Mouse (Mus musculus) hindbrain, embryonic 16.5 days (tissue): ENCODE results near the gene Pip4k2c. TPM values are rescaled to one million over a fixed set of nuclear protein-coding genes. Genes with fewer than 3 reads are reported as not detected.

Source experiments
- ATAC-seq: fragments of 200-750 bp; cut with Nextera tagmentation; 2 replicates; pipeline ENCODE4 v1.8.0; 2017; ENCODE audit warnings: moderate TSS enrichment, moderate library complexity
- H3K27ac ChIP-seq: fragments of 300-500 bp; sonication (generic); 2 replicates; pipeline ENCODE4 v1.5.1; 2014; ENCODE audit warnings: low read depth, mild to moderate bottlenecking, control low read depth, low read length, moderate library complexity
- H3K27me3 ChIP-seq: fragments of 300-500 bp; sonication (generic); replicated peaks from 2 replicates; pipeline ENCODE4 v1.6.1; 2014; ENCODE audit warnings: low read length; ENCODE audit not compliant: control insufficient read depth, insufficient read depth
- H3K36me3 ChIP-seq: fragments of 300-500 bp; sonication (generic); 2 replicates; pipeline ENCODE4 v1.6.1; 2014; ENCODE audit warnings: mild to moderate bottlenecking, low read length, moderate library complexity, mixed read lengths; ENCODE audit not compliant: control insufficient read depth, insufficient read depth
- H3K4me1 ChIP-seq: fragments of 300-500 bp; sonication (generic); 2 replicates; pipeline ENCODE4 v1.6.1; 2014; ENCODE audit warnings: low read depth, low read length; ENCODE audit not compliant: control insufficient read depth, insufficient read depth
- H3K4me2 ChIP-seq: fragments of 300-500 bp; sonication (generic); 2 replicates; pipeline ENCODE4 v1.6.1; 2014; ENCODE audit warnings: mild to moderate bottlenecking, low read length, control low read depth, moderate library complexity
- H3K4me3 ChIP-seq: fragments of 300-500 bp; sonication (generic); 2 replicates; pipeline ENCODE4 v1.5.1; 2014; ENCODE audit warnings: mild to moderate bottlenecking, low read length, control low read depth, moderate library complexity
- H3K9ac ChIP-seq: fragments of 300-500 bp; sonication (generic); 2 replicates; pipeline ENCODE4 v1.6.1; 2014; ENCODE audit warnings: low read depth, mild to moderate bottlenecking, control low read depth, low read length, moderate library complexity
- H3K9me3 ChIP-seq: fragments of 300-500 bp; sonication (generic); 2 replicates; pipeline ENCODE4 v1.6.1; 2014; ENCODE audit warnings: mild to moderate bottlenecking, low read length, moderate library complexity; ENCODE audit not compliant: control insufficient read depth
- WGBS: fragments of 180-500 bp; shearing (Covaris S2); extraction: QIAGEN DNeasy Blood & Tissue Kit; methylation state at CpG from one replicate; pipeline ENCODE4 v1.1.7; 2014; 5-methylcytosine and 5-hydroxymethylcytosine counted together
- polyA plus RNA-seq: library from polyadenylated mRNA; unstranded; fragments of >200 nt; fragmentation: Nextera tagmentation; extraction: Ambion mirVana; gene quantifications from 2 replicates; pipeline ENCODE4 v1.2.1, GENCODE M21; 2015

The Pip4k2c gene
- polyA plus RNA-seq, 1 experiment from 2014 or later, result 20.5 TPM

DNA sequence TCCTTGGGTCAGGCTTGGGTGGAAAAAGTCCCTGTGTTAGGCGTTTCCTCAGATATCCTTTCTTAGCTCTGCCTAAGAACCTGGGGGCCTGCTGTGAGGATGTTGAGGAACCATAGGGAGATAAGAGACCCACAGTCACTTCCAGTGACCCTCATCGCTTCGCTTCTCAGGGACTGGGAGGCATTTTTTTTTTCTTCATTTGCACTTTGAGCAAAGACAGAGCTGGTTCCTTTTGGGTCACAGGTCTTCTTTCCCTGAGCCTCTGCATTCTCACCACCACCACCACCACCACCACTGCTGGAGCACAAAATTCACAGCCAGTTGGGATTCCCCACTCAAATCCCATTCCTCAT, 30.7 kb downstream of the Pip4k2c start:
- peaks cover 33% of the 10 kb centered on the region for H3K27me3 ChIP-seq
- H3K36me3 ChIP-seq, result no peaks in the 10 kb centered on the region
- H3K4me3 ChIP-seq, result no peak overlapping the region
- H3K9me3 ChIP-seq, result no peaks in the 10 kb centered on the region
- no peak overlapping the region for H3K9ac ChIP-seq
- no peak overlapping the region for H3K27ac ChIP-seq
- ATAC-seq, result no peak
- H3K4me1 ChIP-seq, result peaks cover 21% of the 10 kb centered on the region
- H3K4me2 ChIP-seq, result no peak overlapping the region
- WGBS, result 22% methylated on average over 3 of the region's 3 CpGs

DNA sequence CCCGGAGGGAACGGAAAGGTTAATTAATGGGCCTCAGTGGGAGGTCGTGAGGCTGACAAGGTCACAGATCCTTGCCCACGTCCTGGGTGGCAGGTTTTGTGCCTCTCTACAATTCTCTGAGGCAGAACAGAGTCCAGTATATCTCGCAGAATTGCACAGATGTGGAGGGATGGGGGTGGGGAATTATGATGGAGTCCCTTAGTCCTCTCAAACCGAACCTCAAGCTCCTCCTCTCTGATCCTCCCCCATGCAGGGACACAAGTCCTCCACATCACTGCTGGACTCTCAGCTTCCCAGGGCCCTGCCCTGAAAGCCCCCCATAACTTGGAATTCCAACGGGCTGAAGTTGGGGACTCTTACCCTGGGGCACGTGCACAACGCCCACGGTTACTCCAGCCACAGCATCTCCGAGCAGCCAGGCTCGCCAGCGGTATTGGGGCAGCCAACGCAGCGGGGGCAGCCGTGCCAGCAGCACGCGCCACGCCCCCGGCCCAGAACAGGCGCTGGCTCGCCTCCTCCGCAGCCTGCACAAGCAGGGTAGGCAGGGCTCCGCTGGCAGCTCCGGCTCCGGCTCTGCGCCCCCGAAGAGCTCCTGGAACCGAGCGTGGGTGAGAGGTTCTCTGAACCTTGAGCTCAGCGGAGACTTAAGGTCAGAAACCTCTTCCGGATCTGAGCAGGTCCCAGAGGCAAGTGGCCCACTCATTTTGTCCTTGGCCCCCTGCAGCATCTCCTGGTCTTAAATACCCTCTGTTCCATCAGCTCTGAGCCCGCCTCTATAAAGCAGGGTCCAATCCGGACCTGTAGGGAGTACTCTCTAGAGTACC, 31.3 kb downstream of the Pip4k2c start, which contains the start of gene Slc26a10:
Slc26a10 (minus strand) TSS at position 775 of the 824 bp plus-strand sequence.
- H3K9me3 ChIP-seq, result no peaks in the 10 kb centered on the region
- peak; percentile 37 for ATAC-seq
- peak within 1 kb of the TSS; percentile 50 for H3K4me2 ChIP-seq
- peaks cover 21% of the 10 kb centered on the region for H3K4me1 ChIP-seq
- 1% methylated on average over 34 of the region's 34 CpGs for WGBS
- peak within 1 kb of the TSS; percentile 23 for H3K4me3 ChIP-seq
- H3K27me3 ChIP-seq, result peaks cover 35% of the 10 kb centered on the region
- no peaks in the 10 kb centered on the region for H3K36me3 ChIP-seq
- H3K9ac ChIP-seq, result peak within 1 kb of the TSS; percentile 39
- no peak within 1 kb of the TSS for H3K27ac ChIP-seq

DNA sequence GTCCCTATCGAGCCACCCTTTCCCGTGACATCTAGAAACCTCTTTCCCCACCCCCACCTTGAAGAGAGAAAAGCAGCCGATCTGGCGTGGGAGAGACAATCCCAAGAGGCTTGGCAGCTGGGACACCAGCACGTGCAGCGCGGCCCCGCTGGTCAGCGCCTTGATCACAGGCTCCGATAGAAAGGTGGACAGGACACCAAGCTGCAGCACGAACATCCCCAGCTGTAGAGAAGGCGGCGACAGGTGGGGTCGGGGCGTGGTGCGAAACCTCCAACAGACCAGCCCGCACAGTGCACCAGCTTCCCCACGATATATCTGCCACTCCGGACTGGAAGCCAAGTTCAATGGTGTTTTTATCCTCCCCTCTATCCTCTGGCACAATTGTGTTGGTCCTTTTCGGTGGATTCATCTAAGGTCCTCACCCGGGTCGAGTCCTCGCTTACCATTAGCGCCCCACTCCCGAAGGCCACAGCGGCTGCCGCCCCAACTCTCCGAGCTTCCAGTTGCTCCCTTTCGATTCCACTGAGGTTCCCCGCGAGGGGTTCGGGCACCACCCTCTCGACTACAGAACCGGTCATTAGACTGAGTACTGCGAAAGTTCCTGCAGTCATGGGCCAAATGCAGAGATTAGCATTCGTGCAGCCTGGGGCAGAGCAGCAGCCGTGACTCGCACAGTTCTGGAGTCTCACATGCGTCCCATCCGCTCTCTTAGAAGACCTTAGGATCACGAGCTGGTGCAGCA, 32.9 kb downstream of the Pip4k2c start:
- H3K36me3 ChIP-seq, result no peaks in the 10 kb centered on the region
- no peak overlapping the region for H3K27ac ChIP-seq
- peaks cover 37% of the 10 kb centered on the region for H3K27me3 ChIP-seq
- peaks cover 15% of the 10 kb centered on the region for H3K4me1 ChIP-seq
- H3K4me3 ChIP-seq, result peak overlapping the region; percentile 32
- WGBS, result 3% methylated on average over 41 of the region's 41 CpGs
- H3K9me3 ChIP-seq, result no peaks in the 10 kb centered on the region
- peak overlapping the region; percentile 18; the same call in 1 of the 2 replicates for H3K9ac ChIP-seq
- H3K4me2 ChIP-seq, result peak overlapping the region; percentile 58
- no peak for ATAC-seq

DNA sequence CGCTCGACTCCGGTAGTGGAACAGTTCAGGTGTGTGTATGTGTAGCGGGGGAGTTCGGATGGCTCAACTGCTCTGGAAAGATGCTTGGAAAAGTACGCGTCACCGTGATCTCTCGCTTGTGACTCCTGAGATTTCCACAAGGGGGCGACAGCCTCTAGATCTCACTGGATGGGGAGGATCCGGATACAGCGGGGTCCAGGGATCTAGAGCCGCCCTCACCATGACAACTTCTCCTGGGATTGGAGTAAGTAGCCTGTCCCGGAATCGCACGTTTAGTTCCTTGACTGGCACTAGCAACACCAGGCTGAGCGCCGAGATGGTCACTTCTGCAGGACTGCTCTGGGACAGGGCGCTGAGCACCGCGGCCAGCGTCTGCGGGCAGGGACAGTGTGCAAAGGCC, 33.7 kb downstream of the Pip4k2c start:
- peak overlapping the region; percentile 26; the same call in 1 of the 2 replicates for H3K9ac ChIP-seq
- 1% methylated on average over 23 of the region's 23 CpGs for WGBS

DNA sequence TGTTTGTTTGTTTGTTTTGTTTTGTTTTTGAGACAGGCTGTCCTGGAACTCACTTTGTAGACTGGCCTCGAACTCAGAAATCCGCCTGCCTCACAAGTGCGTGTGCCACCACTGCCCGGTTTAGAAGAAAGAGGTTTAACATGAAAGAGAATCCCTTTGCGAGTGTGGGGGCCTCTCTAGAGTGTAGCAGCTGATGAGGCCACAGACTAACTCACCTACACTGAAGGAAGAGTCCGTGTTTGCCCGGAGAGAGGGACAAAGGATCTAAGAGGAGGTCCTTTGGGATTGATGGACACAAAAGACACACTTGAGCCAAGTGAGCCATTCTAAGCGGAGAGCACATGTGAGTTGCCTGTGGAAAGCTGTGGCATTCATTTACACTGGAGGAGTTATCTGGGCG, 34.1 kb downstream of the Pip4k2c start:
- Histone ChIP-seq H3K36me3 (no peaks in the 10 kb centered on the region), H3K9ac (no peak overlapping the region), H3K27ac (no peak overlapping the region), H3K4me1 (peaks cover 15% of the 10 kb centered on the region), H3K27me3 (peaks cover 37% of the 10 kb centered on the region), H3K4me2 (peak overlapping the region; percentile 58), H3K9me3 (no peaks in the 10 kb centered on the region), H3K4me3 (no peak overlapping the region; the same call in 1 of the 2 replicates)
- ATAC-seq, result peak; percentile 2; the same call in 1 of the 2 replicates
- 27% methylated on average over 9 of the region's 9 CpGs for WGBS

More for the DNA sequence above, 33.7 kb downstream of the Pip4k2c start:
- H3K27ac ChIP-seq, result no peak overlapping the region
- peaks cover 15% of the 10 kb centered on the region for H3K4me1 ChIP-seq
- peak; percentile 57; the same call in 1 of the 2 replicates for ATAC-seq
- H3K36me3 ChIP-seq, result no peaks in the 10 kb centered on the region
- H3K4me3 ChIP-seq, result peak overlapping the region; percentile 32
- H3K4me2 ChIP-seq, result peak overlapping the region; percentile 58
- peaks cover 37% of the 10 kb centered on the region for H3K27me3 ChIP-seq
- H3K9me3 ChIP-seq, result no peaks in the 10 kb centered on the region

DNA sequence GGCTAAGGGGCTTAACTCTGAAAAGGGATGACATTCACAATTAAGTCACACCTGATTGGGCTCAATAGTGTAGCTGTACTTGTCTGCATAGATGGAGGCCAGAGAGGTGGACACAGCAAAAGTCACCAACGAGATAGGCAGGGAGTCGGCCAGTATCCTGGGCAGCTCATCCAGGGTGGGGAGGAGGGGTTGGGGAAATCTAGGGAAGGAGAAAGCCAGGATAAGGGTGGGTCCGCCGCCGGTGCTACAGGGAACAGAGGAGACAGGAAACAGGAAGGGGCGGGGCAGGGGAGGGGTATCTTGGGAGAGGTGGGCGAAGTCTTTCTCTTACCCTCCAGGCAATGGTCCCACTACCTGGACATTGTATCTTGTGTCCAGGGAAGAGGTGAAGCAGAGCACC, 34.6 kb downstream of the Pip4k2c start:
- H3K27me3 ChIP-seq, result peaks cover 39% of the 10 kb centered on the region
- ATAC-seq, result no peak

DNA sequence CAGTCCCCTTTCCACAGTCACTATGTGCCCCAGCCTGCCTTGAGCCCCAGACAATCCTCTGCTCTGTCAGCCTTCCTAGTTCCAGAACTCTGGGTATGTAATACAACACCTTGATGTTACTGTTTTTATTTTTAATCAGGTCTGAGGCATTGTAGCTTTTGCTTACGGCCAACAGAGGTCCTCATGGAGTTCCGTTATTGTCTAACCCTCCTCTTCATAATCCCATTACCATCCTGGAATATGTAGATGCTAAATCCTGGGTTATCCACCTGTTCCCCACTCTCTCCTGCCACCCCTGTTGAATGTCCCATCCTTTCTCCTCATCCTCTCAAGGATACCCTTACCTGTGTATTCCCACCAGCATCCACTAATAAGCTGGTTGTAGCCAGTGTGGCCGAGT, 35.2 kb downstream of the Pip4k2c start:
- Histone ChIP-seq H3K9me3 (no peaks in the 10 kb centered on the region), H3K27me3 (peaks cover 41% of the 10 kb centered on the region), H3K4me2 (no peak overlapping the region), H3K9ac (no peak overlapping the region), H3K36me3 (no peaks in the 10 kb centered on the region), H3K4me1 (peaks cover 15% of the 10 kb centered on the region), H3K4me3 (no peak overlapping the region), H3K27ac (no peak overlapping the region)
- 41% methylated on average over 3 of the region's 3 CpGs for WGBS
- no peak for ATAC-seq

More for the DNA sequence above, 34.6 kb downstream of the Pip4k2c start:
- Histone ChIP-seq H3K4me1 (peaks cover 15% of the 10 kb centered on the region), H3K27ac (no peak overlapping the region), H3K4me2 (no peak overlapping the region), H3K9me3 (no peaks in the 10 kb centered on the region), H3K4me3 (no peak overlapping the region), H3K9ac (no peak overlapping the region), H3K36me3 (no peaks in the 10 kb centered on the region)
- WGBS, result 7% methylated on average over 7 of the region's 7 CpGs

DNA sequence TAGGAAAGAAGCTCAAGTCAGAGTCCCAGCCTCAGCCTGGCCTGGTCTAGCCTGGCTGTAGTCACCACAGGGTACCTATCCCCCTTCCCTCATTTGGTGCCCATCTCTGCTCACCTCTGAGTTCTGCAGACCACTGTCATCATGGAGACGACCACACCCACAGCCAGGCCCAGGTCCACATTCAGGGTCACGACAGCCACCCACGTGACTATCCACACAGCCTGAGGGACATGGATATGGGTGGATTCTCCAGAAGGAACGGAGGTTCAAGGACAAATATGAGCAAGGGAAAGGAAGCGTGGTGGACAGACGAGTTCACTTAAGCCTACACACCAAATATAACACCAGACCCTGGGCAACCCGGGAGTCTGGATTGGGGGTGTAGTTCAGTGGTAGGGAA, 37.2 kb downstream of the Pip4k2c start:
- Histone ChIP-seq H3K9ac (no peak overlapping the region), H3K27ac (no peak overlapping the region), H3K27me3 (peaks cover 29% of the 10 kb centered on the region), H3K36me3 (no peaks in the 10 kb centered on the region), H3K4me3 (no peak overlapping the region), H3K4me2 (no peak overlapping the region), H3K4me1 (peaks cover 16% of the 10 kb centered on the region), H3K9me3 (no peaks in the 10 kb centered on the region)
- 92% methylated on average over 7 of the region's 7 CpGs for WGBS
- ATAC-seq, result no peak
